Mouse (Mus musculus) megakaryocyte, adult 5-6 weeks (primary cell): ENCODE results near the gene Kif21b. TPM values are rescaled to one million over a fixed set of nuclear protein-coding genes. Genes with fewer than 3 reads are reported as not detected.

Experiments used
- ATAC-seq: 2 replicates; pipeline ENCODE4 v1.8.0; 2016; ENCODE audit warnings: mild to moderate bottlenecking, inconsistent platforms; ENCODE audit not compliant: poor library complexity, severe bottlenecking
- total RNA-seq, 2 experiments: library from RNA; stranded (forward) in 1 of 2; stranded (reverse) in 1 of 2; fragments of 153-499, 151-499 nt in 1 of 2; fragments of 221-1000, 200-1000 nt in 1 of 2; gene quantifications; 2 replicates each; pipeline versions ENCODE4 v1.2.3 to v1.2.4; 2015 to 2017

Gene Kif21b
- total RNA-seq (2015) = 41.1 and 48.0 TPM in 2 replicates
- total RNA-seq (2017) = 36.3 and 46.1 TPM in 2 replicates

- peak; percentile 65 for ATAC-seq
Measured at GRCm38 (mm10) chr1:136130951-136131558, at the start of gene Kif21b. Gene Kif21b (plus strand): TSS chr1:136131389.

GRCm38 (mm10) chr1:136085988-136086685 is 45.1 kb upstream of the Kif21b start:
- ATAC-seq = no peak

GRCm38 (mm10) chr1:136089368-136090165 is 41.6 kb upstream of the Kif21b start:
- ATAC-seq = no peak

- no peak for ATAC-seq
Measured at GRCm38 (mm10) chr1:136093726-136094125, 37.5 kb upstream of the Kif21b start.

GRCm38 (mm10) chr1:136094807-136095206 is 36.4 kb upstream of the Kif21b start:
- ATAC-seq = no peak

GRCm38 (mm10) chr1:136102094-136102493 is 29.1 kb upstream of the Kif21b start:
- ATAC-seq = no peak

- ATAC-seq = no peak
Measured at GRCm38 (mm10) chr1:136102551-136102950, 28.6 kb upstream of the Kif21b start.

GRCm38 (mm10) chr1:136102981-136103380 is 28.2 kb upstream of the Kif21b start:
- no peak for ATAC-seq

GRCm38 (mm10) chr1:136103696-136104095 is 27.5 kb upstream of the Kif21b start:
- ATAC-seq = no peak

GRCm38 (mm10) chr1:136104741-136105140 is 26.4 kb upstream of the Kif21b start:
- no peak for ATAC-seq

- no peak for ATAC-seq
Measured at GRCm38 (mm10) chr1:136109464-136109863, 21.7 kb upstream of the Kif21b start.

- ATAC-seq = peak; percentile 55
Measured at GRCm38 (mm10) chr1:136116183-136116582, 15.0 kb upstream of the Kif21b start.

- ATAC-seq = no peak
Measured at GRCm38 (mm10) chr1:136117069-136117468, 14.1 kb upstream of the Kif21b start.

- peak; percentile 83 for ATAC-seq
Measured at GRCm38 (mm10) chr1:136118875-136119274, 12.3 kb upstream of the Kif21b start.

- ATAC-seq = peak; percentile 37
Measured at GRCm38 (mm10) chr1:136119571-136120262, 11.5 kb upstream of the Kif21b start.

GRCm38 (mm10) chr1:136120263-136120603 is 11.0 kb upstream of the Kif21b start:
- no peak for ATAC-seq

- ATAC-seq = no peak
Measured at GRCm38 (mm10) chr1:136120785-136121184, 10.4 kb upstream of the Kif21b start.

- ATAC-seq = no peak
Measured at GRCm38 (mm10) chr1:136122030-136122429, 9.2 kb upstream of the Kif21b start.

GRCm38 (mm10) chr1:136126159-136126765 is 4.9 kb upstream of the Kif21b start:
- ATAC-seq = no peak

GRCm38 (mm10) chr1:136126895-136127294 is 4.3 kb upstream of the Kif21b start:
- ATAC-seq = 0 out of 2 replicates have a peak, but pooled peaks have one; percentile 7

GRCm38 (mm10) chr1:136127856-136128255 is 3.3 kb upstream of the Kif21b start:
- ATAC-seq = no peak
